Mouse (Mus musculus): ENCODE measurements around the gene Gm5678. TPM values are rescaled to one million over a fixed set of nuclear protein-coding genes. Genes with fewer than 3 reads are reported as not detected.

Gene Gm5678
- not detected in 2 replicates for polyA plus RNA-seq (2012; rRNA removed; ENCODE audit: low replicate concordance)

DNA sequence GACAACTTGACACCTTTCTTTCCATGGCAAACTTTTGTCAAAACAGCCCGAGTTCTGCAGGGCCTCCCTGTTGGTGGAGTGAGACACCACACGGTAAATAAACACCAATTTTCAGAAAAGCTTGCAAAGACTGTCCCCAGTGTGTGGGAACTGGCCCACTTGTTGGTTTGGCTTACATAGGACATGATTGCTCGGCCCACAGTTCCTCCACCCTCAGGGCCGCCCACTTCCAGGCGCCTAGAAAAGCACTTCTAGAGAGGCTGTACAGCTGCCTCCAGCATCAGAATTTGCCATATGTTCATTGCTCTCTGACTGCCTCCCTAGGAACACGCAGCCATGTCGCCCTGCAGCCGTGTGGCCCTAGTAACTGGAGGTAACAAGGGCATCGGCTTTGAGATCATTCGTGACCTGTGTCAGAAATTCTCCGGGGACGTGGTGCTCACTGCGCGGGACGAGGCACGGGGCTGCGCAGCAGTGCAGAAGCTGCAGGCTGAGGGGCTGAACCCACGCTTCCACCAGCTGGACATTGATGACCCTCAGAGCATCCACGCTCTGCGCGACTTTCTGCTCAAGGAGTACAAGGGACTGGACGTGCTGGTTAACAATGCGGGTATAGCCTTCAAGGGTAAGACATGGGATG is at the start of gene Gm5678:
Gene Gm5678, plus strand, starts transcription at position 337 of the 640 bp plus-strand sequence.

DNA sequence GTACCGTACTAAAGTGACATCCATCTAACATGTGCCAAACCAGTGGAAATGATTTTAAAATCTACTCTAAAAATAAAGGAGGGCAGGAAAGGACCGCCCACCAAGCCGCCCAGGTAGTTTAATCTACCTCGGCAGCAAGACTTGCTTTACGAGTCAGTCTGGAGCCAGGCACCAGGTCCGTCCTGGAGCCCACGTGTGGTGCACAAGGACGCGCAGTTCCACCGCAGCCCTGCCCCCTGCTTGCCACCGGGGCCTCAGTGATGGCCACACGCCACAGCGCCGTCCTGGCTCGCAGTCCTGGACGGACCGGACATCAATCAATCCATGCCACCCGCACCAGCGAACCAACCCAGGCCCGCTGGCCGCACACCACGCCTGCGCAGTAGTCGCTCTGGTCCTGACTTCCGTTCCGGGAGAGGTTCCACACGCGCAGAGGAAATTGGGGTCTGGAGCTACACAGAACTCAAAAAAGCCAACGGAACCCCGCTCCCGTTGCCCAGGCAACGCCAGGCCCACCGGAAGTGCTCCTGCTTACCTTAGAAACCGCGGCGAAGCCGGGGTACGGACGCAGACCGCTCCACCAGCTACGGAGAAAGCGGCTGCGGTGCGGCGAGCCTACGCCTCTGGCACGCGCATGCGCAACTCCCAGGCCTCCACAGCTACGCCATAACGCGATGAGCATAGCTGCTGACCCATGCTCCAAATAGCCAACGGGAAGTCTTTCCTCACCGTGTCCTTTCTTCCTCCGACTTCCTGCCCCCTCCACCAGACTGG is 24.3 kb upstream of the Gm5678 start, which contains the start of gene Setd4:
Gene Setd4, minus strand, starts transcription at position 625 of the 774 bp plus-strand sequence.

DNA sequence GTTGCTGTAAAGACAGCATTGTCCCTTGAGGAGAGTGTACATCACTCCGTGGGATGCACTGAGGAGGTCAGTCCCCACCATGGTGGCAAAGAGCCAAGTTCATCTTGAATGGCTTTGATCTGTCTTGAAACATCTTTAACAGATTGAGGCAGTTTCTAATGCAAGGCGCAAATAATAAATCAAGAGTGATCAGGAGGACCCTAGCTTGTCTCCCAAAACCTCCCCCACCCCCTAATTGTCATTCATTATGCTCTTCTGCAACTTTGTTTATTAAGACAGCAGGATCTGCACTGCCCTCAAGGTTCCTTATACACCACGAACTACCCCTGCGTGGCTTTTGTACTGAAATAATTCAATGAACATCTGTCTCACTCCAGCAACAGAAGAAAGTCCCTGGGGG is 22.3 kb upstream of the Gm5678 start, which contains the start of gene Cbr1:
Gene Cbr1, plus strand, starts transcription at position 301 of the 400 bp plus-strand sequence.

Other genes starting within 250 kb of the Gm5678 start
- gene Setd4, start 24.0 kb upstream of the Gm5678 start, polyA plus RNA-seq (2012; rRNA removed; ENCODE audit: low replicate concordance) = 3.8 and 6.6 TPM in 2 replicates
- gene Cbr1, start 22.2 kb upstream of the Gm5678 start, polyA plus RNA-seq (2012; rRNA removed; ENCODE audit: low replicate concordance) = 484 and 611 TPM in 2 replicates
- 6.6 and 76.2 TPM in 2 replicates for gene Cbr3, start 55.1 kb downstream of the Gm5678 start, polyA plus RNA-seq (2012; rRNA removed; ENCODE audit: low replicate concordance)
- gene Dop1b, start 83.8 kb downstream of the Gm5678 start, polyA plus RNA-seq (2012; rRNA removed; ENCODE audit: low replicate concordance) = 67.2 and 67.3 TPM in 2 replicates
- 1.2 TPM in 2 replicates for gene Morc3, start 204.0 kb downstream of the Gm5678 start, polyA plus RNA-seq (2012; rRNA removed; ENCODE audit: low replicate concordance)

All from duodenum, adult 2 months (tissue).